Mouse (Mus musculus) retina, postnatal 1 day (tissue): ENCODE results near the gene Sirt6.

ENCODE experiments used
- DNase-seq: peaks from one replicate; pipeline ENCODE4 v3.0.0-alpha.2; 2012

Gene Sirt6

DNA sequence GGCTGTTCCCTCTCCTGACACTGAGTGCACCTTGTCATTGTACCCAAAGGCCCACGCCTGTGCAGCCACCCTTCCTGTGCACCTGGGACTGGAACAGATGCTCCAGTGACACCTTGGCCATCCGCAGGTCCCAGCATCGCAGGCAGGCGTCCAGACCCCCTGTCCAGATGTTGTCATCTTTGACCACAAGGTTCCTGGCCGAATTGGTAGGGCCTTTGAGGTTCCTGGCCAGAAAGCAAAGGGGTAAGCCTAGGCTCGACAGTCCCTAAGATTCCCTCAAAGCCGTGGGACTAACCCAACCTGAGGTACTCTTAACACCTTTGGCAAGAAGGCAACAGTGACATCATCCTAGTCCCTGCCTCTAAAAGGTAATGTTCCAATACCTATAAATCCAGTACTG lies 35.0 kb downstream of the Sirt6 start:
- no peak for DNase-seq

DNA sequence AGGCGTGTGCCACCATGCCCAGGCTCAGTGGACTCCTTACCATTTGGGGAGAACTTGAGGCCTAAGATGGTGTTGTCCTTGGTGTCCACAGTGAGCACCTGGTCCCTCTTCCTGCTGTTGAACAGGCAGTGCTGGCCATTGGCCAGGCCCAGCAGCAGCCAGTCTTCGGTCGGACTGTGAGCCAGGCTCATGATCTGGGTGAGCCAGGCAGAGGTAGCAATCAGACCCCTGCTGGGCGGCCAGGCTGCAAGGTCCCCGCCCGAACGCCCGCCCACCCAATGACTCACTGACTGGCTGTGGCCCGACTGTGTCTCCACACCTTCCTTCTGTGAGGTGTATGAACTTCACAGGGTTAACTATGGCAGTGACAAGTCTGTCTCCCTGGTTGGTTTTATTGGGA lies 35.8 kb downstream of the Sirt6 start:
- no peak for DNase-seq

DNA sequence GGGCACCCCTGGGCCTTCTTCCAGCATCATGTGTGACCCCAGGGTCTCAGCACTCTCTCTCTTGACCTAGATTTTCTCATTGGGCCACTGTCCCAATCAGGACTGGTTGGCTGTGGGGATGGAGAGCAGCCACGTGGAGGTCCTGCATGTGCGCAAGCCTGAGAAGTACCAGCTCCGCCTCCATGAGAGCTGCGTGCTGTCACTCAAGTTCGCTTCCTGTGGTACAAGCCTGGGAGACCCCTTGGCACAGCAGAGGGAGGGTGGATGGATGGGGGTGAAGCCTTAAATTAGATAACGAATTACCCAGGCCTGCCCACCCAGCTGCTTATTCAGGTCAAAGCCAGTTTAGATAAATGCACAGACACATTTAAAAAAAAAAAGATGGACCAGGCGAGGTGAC lies 38.9 kb downstream of the Sirt6 start:
- no peak for DNase-seq

DNA sequence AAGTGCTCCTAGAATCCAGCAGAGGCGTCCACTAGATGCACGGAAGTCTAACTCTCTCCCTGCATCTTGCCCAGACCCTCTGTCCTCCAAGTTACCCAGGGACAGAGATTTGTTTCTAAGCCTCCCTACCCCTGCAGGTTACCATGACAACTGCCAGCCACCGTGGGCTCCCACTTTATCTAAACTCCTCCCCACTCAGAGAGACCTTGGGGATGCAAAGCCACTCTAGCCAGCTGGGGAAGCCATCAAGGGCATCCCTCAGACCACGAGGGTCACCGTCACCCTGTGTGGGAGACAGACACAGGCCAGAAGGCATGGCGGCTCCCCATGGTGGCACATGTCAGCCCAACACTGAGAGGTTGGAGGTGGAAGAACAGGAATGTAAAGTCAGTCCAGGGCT lies 44.2 kb downstream of the Sirt6 start:
- no peak for DNase-seq

DNA sequence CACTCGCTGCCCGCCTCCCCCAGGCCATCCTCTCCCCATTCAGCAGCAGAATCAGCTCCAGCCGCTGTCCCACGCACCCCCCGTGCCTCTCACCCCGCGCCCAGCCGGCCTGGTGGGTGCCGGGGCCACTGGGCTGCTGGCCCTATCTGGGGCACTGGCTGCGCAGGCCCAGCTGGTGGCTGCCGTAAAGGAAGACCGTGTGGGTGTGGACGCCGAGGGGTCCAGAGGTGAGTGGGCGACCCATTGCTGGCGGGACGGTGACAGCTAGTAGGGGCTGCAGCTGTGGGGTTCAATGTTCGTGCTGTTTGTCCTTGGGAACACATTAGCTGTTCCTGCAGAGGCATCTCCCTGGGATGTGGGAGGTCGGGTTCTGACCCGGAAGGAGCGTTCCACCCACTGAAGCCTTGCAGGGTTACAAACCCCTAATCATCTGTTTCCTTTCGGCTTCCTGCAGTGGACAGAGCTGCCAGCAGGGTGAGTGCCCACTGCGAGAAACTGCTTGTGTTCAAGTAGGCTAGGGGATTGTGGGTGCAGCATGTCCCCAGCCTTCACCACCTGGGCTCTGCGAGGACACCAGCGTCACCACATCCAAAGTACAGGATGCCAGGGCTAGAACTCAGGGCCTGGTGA lies 47.0 kb downstream of the Sirt6 start:
- peak; percentile 43 for DNase-seq

DNA sequence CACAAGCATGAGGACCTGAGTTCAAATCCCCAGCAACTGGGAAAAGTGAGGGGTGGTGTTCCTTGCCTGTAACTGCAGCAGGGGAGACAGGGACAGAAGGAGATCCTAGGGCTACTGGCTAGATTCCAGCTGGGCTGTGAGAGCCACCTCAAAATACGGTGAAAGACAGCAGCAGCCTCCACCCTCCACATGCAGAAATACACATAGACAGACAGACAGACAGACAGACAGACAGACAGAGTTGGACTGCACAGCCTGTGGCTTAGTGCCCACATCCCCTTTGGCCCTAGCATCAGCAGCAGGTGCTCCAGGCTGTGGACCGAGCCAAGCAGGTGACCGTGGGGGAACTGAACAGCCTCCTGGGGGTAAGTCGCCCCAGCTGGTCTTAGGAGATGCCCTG lies 47.6 kb downstream of the Sirt6 start:
- no peak for DNase-seq

DNA sequence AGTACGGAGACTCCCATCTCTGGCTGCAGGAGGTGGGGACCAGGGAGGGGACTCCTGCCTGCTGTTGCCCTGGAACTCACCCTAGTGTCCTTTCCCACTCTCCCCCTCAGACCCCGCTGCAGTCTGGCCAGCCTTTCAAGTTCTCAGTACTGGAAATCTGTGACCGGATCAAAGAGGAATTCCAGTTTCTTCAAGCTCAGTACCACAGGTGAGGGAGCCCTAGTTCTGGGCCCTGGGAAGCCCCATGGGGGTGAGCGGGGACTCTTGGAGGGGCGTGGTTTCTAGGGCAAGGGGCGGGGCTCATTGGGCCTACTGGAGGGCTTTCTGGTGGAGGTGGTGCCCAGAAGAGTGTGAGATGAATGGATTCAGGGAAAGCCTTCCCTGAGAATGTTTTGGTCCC lies 51.9 kb downstream of the Sirt6 start:
- peak; percentile 36 for DNase-seq

DNA sequence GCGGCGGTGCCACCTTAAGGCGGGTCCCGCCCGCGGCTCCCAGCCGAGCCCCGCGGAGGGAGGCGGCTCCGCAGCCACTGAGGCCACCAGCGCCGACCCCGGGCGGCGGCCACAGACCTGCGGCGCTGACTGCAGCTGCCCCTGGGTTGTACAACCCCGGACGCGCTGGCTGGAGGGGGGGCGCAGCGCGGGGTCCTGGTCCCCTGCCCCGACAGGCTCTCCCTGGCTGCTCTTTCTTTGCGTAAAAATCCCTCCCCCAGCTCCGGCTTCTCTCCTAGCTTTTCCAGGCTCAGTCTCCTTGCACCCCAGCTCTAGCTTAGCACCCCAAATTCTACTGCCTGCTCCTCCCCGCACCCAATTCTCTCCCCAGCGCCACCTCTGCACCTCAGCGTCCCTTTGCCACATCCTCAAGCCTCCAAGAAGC lies 52.4 kb downstream of the Sirt6 start:
- DNase-seq = peak; percentile 73

DNA sequence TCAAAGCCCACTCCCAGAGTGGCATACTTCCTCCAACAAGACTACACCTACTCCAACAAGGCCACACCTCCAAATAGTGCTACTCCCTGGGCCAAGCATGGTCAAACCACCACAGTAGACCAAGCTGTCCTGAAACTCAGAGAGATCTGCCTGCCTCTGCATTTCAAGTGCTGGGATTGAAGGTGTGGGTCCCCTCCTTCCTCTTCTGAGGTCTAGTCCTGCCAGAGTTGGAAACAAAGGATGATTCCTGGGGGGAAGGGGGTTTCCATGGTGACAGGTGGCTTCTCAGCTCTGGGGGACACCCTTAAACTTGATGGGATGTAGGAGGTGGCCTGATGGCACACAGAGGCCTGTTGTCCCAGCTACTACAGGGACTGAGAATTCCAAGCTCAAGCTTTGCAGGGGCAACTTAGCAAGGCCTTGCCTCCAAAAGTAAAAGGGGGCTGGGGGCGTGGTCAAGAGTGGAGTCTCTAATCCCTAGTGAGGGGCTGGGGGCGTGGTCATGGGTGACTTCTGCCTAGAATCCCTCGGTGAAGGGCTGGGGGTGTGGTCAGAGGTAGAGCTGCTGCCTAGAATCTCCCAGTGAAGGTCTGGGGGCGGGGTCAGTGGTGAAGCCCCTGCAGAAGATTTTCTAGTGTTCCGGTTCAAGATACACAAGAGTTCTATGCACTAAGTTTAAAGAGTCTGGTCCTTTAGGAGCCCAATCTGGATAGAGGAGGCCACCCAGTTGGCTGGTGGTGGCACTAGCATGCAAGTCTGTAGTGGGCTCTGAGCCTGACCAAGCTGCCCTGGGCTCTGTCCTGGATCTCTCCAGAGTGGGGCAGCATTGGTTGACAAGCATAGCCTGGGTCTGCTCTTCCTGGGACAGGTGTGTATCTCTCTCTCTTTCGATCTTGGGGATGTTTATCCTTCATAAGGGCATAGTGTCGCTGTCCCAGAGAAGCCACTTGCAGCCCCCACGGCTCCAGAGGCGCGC lies 53.2 kb downstream of the Sirt6 start, which contains the start of gene Tle2:
Gene Tle2, plus strand, starts transcription at position 481 of the 976 bp plus-strand sequence.
- peak; percentile 43 for DNase-seq

DNA sequence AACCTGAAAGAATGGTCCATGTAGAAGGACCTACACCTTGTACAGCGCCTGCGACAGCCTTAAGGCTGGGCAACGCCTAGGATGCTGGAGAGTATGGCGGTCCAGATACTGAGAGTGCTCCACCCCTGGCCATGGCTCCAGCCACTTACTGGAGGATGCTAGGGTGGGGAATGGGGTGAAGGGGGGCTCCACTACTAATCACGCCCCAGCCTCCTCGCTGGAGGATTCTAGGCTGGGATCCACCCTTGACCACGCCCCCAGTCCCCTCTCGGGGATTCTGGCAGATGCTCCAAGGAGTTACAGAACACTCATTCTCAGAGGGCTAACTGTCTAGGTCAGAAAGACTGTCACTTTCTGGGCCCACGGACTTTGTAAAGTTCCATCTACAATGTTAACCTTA lies 54.6 kb downstream of the Sirt6 start:
- DNase-seq = no peak

DNA sequence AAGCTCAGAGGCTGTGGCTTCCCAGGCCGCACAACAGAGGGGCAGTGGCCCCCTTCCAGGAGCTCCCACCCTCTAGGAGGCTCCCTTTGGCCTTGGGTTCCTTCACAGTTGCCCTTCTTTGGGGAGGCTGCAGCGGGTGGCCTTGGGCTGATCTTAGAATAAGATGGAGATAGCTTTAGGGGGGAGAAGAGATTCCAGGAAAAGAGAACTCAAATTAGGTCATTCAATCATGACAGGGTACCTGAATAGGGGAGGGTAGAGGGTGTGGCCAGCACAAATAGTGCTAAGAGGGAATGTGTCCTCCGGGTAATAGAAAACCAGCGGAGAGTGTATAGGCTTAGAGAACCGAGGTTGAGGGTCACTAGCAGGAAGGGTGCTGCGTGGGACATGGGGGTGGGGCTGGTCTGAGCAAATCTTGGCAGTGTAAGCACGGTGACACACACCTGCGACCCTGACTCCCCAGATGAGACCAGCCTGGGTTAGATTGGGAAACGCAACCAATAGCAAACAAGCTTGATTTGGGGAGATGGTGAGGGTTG lies 55.4 kb downstream of the Sirt6 start:
- no peak for DNase-seq
